Mouse (Mus musculus) sigmoid colon, adult 10 weeks (tissue): ENCODE data around the gene Nphs1. TPM values are rescaled to one million over a fixed set of nuclear protein-coding genes. Genes with fewer than 3 reads are reported as not detected.

Experiments
- polyA plus RNA-seq: library from polyadenylated mRNA; stranded (reverse); fragments of 350-450 nt; fragmentation: Illumina TruSeq; extraction: RNeasy Lipid Tissue Mini Kit (QIAGEN cat#74804); gene quantifications from one replicate; pipeline ENCODE4 v1.2.3, GENCODE M21; 2014; ENCODE audit warnings: low read depth, low replicate concordance

Nphs1 gene
- polyA plus RNA-seq: not detected

DNA sequence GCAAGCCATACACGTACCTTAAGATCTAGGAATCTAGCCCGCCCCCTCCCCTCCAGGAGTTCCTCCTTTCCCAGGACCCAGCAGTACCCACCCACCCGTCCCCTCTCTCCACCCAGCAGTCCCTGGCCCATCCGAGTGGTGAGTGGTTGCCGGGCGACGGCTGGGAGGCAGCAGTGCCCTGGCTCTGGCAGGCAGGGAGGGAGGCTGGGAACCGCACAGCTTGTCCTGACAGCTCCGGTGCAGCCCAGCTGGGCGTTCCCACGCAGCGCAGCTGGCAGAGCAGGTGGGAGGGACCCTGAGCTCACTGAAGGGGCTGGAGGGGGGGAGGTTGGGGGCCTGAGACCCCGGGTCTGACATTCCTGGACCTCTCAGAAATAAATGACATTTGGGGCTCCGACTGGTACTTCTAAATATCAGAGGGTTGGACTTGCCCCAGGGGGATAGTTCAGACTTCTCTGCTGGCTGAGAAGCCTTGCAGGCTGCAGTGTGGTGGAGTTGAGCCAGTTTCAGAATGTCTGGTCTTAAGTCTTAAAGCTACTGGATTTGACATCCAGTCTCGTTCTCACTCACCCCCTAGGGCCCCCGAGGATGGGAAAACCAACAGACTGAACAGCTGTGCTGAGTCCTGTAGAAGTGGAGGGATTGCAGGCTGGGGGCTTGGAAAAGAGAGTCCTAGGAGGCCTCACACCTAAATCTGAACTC is at the start of gene Nphs1, which contains the start of gene Kirrel2:
Gene Nphs1 (plus strand): TSS at position 687 of the 702 bp plus-strand sequence.
Gene Kirrel2 (minus strand): TSS at position 62 of the 702 bp plus-strand sequence.

DNA sequence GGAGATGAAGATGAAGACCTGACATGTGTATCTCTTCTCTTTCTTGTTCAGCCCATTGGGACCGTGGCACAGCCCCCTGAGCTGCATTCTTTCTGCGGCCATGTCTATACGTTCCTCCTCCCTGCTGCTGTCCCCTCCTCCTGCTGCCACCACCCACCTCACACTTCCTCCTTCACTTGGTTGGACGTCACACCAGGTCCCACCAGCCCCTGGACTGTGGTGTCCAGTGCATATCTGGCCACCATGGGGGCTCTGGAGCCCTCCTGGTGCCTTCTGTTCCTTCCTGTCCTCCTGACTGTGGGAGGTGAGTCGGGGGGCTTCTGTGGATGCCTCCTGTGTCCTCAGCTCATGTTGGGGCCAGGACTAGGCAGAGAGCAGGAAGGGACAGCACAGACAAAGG is 44.5 kb upstream of the Nphs1 start, which contains the start of gene Tyrobp:
Gene Tyrobp (plus strand): TSS at position 165 of the 400 bp plus-strand sequence.

DNA sequence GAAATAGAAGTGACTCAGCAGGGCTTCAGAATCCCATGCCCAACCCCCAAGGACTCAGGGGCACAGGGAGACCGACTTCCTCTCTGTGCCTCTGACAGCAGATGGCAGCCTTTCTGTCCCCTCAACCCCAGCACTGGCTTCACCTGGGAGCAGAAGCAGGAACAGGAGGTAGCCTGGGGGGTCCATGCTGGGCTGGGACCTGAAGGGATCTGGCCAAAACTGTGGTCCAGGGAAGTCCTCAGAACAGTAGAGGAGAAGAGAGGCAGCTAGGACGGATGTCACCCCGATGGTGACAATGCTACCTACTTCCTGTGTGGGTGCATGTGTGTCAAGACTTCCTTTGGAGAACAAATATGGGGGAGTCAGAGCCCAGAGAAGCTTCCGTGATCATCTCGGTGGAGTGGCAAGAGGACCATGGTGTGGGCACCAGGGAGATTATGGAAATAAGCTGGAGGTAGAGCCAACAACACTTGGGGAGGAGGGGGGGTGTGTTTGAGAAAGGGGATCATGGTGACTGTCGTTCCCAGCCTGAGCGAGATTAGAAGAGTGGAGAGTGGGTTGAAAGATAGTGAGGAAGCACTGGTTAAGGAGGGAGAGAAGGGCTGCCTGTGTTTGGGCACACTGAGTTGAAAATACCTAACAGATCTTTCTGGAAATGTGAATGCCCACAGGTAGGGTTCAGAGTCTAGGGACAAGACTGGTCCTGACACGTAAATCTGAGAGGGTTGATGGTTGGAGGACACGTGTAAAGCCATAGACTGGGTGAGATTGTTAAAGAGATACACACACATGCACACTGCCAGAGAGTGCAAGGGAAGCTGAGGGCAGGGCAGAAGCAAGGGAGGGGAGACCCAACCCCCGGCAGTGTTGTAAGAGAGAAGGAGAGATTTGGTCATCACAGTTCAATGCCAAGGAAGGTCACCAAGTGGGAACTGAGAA is 38.3 kb upstream of the Nphs1 start, which contains the start of gene Hcst:
Gene Hcst (minus strand): TSS at position 294 of the 939 bp plus-strand sequence.

GRCm38 (mm10) chr7:30421175-30421889 is 36.8 kb upstream of the Nphs1 start, which contains the start of gene Nfkbid:
Nfkbid (plus strand) TSS chr7:30421732.

GRCm38 (mm10) chr7:30444971-30445751 is 13.0 kb upstream of the Nphs1 start, which contains the start of gene Aplp1:
Aplp1 (minus strand) TSS chr7:30445535.

DNA sequence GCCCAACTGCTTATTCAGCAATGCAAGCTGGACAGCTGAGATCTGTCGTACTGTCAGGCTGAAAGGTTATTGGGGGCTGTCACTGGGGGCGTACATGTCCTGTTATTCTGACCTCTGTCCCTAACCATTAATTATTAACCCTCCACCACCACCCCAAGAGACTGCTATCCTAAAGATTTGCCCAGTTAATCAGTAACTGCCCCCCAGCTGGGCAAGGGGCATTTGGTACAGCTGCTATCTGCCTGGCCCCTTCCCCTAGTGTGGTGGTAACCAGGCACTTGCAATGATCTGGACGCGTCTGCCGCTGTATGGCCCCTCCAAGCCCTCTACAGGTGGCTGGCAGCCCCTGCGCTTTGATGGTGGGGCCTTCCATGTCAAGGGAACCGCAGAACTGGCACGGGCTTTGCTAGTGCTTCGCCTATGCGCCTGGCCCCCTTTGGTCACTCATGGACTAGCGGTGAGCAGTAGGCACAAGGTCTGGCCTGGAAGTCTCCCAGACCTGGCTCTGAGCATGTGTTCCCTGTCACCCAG is 35.4 kb downstream of the Nphs1 start, which contains the start of gene Prodh2:
Gene Prodh2 (plus strand): TSS at position 222 of the 531 bp plus-strand sequence.

DNA sequence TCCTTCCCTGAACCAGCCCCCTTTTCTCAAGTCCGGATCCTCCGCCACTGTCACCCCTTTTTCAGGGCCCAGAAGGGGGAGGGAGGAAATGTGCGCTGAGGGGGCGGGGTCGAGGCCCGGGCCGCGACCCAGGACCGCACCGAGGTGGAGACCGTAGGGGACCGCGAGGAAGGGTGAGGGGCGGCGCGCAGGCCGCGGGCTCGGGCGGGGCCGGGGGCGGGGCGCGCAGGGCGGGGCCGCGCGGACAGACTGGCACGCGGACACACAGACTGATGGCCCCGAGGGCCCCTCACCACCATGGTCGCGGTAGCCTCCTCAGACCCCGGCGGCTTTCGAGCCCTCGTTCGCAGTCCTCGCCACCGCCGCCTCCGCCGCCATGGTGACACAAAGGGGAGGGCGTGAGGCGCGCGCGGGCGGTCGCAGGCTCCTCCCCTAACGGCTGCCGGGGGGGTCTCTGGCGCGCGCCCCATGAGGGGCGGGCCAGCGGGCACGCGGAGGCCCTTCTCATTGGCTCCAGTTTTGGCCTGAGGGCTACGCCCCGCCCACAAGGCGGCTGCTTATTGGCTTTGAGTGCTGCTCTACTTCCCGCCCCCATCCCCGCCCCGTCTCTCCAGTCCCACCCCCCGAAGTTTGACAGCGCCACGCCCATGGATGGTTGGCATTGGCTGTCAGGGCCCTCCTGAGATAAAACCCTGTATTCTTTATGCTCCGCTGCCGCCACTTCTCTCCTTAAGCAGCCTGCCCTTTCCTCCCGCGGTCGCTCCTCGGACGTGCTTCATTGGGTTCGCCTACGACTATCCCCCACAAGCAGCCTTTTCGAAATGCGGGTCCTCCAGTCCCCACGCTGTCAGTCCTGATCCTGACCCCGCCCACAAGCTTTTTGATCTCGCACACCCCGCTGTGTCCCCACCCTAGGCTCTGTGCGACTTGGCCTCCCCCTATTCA is 76.8 kb downstream of the Nphs1 start, which contains the start of gene Arhgap33:
Gene Arhgap33 (minus strand): TSS at position 428 of the 945 bp plus-strand sequence.

Other genes with a start within 250 kb of the Nphs1 start
- 1.5 TPM for gene Polr2i, start 226.4 kb upstream of the Nphs1 start, polyA plus RNA-seq
- gene Tbcb, start 226.0 kb upstream of the Nphs1 start, polyA plus RNA-seq: 5.3 TPM
- gene Ovol3, start 222.6 kb upstream of the Nphs1 start, polyA plus RNA-seq: not detected
- not detected for gene Thap8, start 178.2 kb upstream of the Nphs1 start, polyA plus RNA-seq
- 0.69 TPM for gene Wdr62, start 177.9 kb upstream of the Nphs1 start, polyA plus RNA-seq
- 7.0 TPM for gene Clip3, start 166.6 kb upstream of the Nphs1 start, polyA plus RNA-seq
- 5.6 TPM for gene Alkbh6, start 149.6 kb upstream of the Nphs1 start, polyA plus RNA-seq
- gene Syne4, start 143.5 kb upstream of the Nphs1 start, polyA plus RNA-seq: 1.7 TPM
- 1.8 TPM for gene E130208F15Rik, start 136.6 kb upstream of the Nphs1 start, polyA plus RNA-seq
- gene Sdhaf1, start 134.4 kb upstream of the Nphs1 start, polyA plus RNA-seq: 2.2 TPM
- 0.57 TPM for gene Lrfn3, start 95.5 kb upstream of the Nphs1 start, polyA plus RNA-seq
- gene Tyrobp, start 44.6 kb upstream of the Nphs1 start, polyA plus RNA-seq: 2.4 TPM
- not detected for gene Hcst, start 38.5 kb upstream of the Nphs1 start, polyA plus RNA-seq
- gene Nfkbid, start 36.6 kb upstream of the Nphs1 start, polyA plus RNA-seq: 1.4 TPM
- 3.2 TPM for gene Aplp1, start 12.8 kb upstream of the Nphs1 start, polyA plus RNA-seq
- gene Kirrel2, start 625 bp upstream of the Nphs1 start, polyA plus RNA-seq: not detected
- gene Prodh2, start 35.3 kb downstream of the Nphs1 start, polyA plus RNA-seq: not detected
- gene Arhgap33, start 76.7 kb downstream of the Nphs1 start, polyA plus RNA-seq: 0.54 TPM
- 35.6 TPM for gene Hspb6, start 93.9 kb downstream of the Nphs1 start, polyA plus RNA-seq
- gene Proser3, start 94.0 kb downstream of the Nphs1 start, polyA plus RNA-seq: 2.2 TPM
- 3.1 TPM for gene Lin37, start 101.5 kb downstream of the Nphs1 start, polyA plus RNA-seq
- gene U2af1l4, start 105.0 kb downstream of the Nphs1 start, polyA plus RNA-seq: 9.0 TPM
- 6.2 TPM for gene Gm49396, start 105.0 kb downstream of the Nphs1 start, polyA plus RNA-seq
- gene Psenen, start 105.3 kb downstream of the Nphs1 start, polyA plus RNA-seq: 28.7 TPM
- gene Igflr1, start 107.1 kb downstream of the Nphs1 start, polyA plus RNA-seq: not detected
- 9.5 TPM for gene Kmt2b, start 130.4 kb downstream of the Nphs1 start, polyA plus RNA-seq
- gene Zbtb32, start 140.6 kb downstream of the Nphs1 start, polyA plus RNA-seq: not detected
- not detected for gene Upk1a, start 154.5 kb downstream of the Nphs1 start, polyA plus RNA-seq
- 1,311 TPM for gene Cox6b1, start 167.8 kb downstream of the Nphs1 start, polyA plus RNA-seq
- not detected for gene Etv2, start 177.5 kb downstream of the Nphs1 start, polyA plus RNA-seq
- gene Rbm42, start 192.0 kb downstream of the Nphs1 start, polyA plus RNA-seq: not detected
- 3.0 TPM for gene Haus5, start 206.7 kb downstream of the Nphs1 start, polyA plus RNA-seq
- not detected for gene Pmis2, start 213.3 kb downstream of the Nphs1 start, polyA plus RNA-seq
- not detected for gene 2200002J24Rik, start 240.6 kb downstream of the Nphs1 start, polyA plus RNA-seq